Mouse (Mus musculus): Measurements from ENCODE around the gene Limk2. TPM values are rescaled to one million over a fixed set of nuclear protein-coding genes. Genes with fewer than 3 reads are reported as not detected.

The Limk2 gene
- total RNA-seq, 2 experiments from 2014 or later = 9.8 to 11.9 TPM

DNA sequence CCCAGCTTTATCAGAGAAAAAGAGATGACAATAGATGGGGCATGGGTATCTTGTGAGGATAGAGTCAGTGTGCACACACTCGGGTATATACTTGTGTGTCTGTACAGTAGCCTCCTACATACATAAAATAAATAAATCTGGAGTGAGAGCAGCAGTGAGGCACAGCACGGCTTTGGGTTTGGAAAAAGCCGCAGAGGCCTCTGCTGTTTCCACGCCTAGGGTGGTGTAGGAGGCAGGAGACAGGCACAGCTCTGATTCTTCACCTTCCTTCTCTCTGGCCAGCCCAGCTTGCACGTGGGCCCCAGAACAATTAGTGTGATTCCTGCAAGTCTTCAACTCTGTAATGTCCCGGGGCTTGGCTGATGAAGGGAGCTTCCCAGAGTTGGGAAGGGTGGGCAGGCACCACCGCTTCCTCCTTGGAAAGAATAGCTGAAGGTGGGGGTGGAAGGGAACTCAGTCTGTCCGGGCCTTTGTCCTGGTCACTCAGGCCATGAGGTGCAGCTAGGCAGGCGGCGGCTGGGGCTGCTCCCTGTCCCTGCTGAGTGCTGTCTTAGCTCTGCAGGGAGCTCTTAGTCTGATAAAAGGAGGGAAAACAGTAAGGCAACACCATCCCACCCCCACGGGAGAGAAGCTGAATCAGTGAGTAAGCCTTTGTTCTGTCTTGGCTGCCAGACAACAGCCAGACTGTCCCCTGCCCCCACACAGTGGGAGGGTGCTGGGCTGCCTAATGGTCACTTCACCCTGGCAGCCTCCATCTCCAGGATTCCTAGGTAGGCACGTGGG, 71.6 kb downstream of the Limk2 start:
- DNase-seq = no peak
- intact Hi-C loops (cut with DNase I) = no loop called here

DNA sequence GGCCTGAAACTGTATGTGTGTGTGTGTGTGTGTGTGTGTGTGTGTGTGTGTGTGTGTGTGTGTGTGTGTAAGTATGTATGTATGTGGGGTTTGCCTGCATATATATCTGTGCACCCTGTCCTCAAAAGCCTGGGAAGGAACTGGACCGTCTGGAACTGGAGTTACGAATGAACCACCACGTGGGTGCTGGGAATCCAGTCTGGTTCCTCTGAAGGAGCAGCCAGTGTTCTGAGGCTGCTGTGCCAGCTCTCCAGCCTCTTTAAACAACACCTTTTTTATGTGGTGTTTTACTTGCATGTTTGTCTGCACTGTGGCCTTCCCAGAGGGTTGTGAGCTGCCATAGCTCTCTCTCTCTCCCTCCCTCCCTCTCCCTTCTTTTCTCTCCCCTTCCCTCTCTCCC, 72.4 kb downstream of the Limk2 start:
- intact Hi-C loops (cut with DNase I) = no loop called here
- DNase-seq = no peak

DNA sequence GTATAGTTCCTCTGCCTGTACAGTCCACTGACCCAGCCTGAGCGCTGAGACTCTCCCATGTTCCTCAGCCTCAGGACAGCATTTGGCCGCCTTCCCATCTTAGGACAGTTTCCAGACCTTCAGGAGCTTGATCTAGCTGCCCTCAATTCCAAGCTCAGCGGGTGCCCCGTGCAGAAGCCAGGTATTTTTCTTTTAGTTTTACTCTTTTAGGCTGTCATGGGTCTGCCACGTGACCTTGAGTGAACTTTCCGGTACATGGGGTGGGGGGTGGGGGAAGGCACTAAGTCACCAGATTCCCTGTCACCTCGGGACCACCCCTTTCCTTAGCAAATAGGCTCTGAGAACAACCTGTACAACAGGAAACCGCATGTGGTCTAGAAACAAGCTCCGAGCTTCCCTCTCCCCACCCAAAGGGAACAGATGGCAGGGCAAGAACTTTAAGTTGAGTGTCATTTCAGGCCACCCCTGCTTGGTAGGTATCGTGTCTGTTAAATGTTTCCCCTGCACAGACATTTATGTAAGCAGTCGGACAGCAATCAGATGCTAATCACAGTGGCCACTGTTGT, 73.3 kb downstream of the Limk2 start:
- intact Hi-C loops (cut with DNase I) = no loop called here
- peak in 1 of 2 experiments; percentile 54 for DNase-seq

DNA sequence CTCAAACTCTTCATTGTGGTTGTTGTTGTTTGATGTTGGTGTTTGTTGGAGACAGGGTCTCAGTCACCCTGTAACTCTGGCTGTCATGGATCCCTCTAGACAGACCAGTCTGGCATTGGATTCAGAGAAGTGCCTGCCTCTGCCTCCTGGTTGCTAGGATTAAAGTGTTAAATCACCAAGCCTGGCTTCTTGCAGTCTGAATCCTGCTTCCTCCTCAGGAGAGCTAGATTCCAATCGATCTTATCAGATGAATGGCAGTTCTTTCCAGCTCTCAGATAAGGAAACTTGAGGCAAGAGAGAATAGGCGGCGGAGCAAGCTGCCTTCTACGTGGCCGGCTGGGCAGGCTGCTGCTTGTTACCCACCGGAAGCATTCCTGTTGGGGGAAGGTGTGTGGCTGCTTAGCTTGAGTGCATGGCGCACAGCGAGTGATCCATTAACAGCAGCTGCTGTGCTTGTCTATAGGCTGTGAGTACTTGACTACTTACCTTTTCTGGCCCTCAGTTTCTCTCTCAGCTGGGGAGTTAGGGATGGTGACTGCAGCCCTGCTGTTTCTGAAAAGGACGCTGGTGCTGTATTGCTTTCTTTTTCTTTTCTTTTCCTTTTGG, 74.2 kb downstream of the Limk2 start:
- intact Hi-C loops (cut with DNase I) = no loop called here
- no peak for DNase-seq

DNA sequence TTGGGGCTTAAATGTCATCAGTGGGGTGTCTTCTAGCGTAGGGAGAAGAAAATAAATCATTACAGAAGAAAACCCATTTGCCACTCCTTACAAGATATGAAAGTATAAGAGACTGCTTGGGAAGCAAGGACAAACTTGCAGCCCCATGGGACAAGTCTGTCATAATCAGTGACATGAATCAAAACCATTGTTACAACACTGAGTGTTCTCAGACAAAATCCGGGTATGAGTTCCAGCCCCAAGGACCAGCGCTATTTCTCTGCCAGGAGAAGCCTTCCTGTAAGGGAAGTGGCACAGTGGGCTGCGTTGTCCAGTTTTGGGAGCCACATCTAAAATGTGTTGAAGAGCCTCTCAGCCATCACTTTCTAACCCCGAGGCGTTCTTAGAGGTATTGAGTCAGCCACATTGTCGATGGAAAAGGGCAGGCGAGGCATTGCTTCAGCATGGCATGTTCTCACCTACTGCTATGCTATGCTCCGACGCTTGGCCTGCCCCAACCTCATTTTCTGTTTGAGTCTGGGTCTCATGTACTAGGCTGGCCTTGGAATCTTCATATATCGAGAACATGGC, 74.8 kb downstream of the Limk2 start:
- intact Hi-C loops (cut with DNase I) = no loop called here
- DNase-seq = no peak

DNA sequence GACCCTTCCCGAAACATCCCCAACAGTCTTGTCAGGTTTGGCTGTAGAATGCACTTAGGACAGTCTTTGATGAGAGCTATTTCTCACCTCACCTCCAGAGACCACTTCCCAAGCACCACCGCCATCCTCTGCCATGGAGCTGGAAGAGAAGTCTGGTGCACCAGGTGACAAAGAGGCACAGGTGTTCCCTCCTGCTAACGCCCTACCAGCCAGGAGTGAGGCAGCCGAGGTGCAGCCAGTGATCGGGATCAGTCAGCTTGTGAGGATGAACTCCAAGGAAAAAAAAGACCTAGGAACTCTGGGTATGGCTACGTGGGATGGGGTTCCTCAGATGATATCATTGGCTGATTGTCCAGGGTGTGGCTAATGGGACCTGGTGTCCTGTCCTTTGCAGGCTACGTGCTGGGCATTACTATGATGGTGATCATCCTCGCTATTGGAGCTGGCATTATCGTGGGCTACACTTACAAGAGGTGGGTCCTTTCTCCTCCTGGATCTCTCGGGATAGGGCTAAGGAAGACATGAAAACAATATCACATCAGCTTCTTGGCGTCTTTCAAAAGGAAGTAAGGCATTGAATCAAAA, 75.8 kb downstream of the Limk2 start:
- intact Hi-C loops (cut with DNase I) = no loop called here
- no peak for DNase-seq

DNA sequence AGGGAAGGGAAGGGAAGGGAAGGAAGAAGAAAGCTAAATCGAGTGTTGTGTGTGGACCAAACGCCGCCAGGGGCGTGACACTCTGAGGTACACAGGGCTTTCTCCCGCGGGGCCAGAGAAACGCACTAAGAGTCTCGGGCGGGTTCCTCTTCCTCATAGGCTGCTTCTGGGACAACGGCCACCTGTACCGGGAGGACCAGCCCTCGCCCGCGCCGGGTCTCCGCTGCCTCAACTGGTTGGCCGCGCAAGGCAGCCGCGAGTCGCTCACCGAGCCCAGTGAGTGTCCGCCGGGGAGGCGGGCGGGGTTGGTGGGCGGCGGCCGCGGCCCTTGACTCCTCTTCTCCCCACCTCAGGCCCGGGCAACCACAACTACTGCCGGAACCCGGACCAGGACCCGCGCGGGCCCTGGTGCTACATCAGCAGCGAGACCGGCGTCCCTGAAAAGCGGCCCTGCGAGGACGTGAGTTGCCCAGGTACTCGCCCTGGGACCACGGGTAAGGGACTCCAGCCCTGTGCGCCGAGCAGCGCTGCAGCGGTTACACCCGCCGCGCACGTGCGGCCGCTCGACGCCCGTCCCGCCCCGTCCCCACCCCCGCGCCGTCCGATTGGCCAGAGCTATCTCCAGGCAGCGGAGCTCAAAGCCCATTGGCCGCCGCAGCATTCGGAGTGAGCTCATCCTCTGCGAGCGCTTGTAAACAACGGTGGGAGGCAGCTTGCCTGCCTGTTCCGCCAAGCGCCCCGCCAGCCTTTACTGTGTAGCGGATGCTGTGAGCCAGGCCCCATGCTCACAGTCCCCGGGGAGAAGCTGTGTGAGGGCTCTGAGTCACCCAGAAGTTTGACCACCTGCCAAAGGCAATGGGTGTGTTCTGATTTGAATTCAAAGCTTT, 77.0 kb downstream of the Limk2 start:
- DNase-seq = peak; percentile 83 to 90
- intact Hi-C loops (cut with DNase I) = no loop called here

DNA sequence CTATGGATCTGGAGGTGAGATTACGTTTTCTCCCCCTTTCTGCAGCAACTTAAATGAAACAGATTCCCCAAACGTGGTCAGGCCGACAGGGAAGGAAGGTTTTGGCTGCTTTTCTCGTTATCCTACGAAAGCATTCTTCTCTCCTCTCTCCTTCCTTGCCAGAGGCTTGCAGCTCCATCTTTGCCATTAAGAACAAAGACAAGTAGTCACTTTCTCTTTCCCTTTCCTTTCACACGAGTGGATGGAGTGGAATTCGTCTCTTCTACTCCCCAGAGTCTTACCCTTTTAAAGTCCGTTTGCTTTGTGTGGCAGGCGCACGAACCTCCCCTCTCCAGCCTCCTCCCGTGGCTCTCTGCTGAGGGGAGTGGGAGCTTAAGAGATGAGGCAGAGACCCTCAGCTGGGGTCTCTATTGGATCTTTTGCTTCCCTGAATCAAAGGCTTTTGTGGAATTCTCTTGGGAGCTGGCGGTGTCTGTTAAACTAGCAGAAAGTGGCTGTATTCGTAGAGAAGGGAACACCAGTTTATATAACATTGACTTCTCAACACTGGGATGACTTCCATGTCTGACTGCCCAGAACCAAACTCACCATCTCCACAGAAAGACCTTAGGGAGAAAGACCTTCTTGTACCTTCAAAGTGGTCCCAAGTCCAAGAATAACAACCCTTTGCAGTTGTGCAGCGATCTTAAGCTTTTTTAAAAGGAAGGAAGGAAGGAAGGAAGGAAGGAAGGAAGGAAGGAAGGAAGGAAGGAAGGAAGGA, 77.8 kb downstream of the Limk2 start:
- no peak for DNase-seq
- intact Hi-C loops (cut with DNase I) = no loop called here

DNA sequence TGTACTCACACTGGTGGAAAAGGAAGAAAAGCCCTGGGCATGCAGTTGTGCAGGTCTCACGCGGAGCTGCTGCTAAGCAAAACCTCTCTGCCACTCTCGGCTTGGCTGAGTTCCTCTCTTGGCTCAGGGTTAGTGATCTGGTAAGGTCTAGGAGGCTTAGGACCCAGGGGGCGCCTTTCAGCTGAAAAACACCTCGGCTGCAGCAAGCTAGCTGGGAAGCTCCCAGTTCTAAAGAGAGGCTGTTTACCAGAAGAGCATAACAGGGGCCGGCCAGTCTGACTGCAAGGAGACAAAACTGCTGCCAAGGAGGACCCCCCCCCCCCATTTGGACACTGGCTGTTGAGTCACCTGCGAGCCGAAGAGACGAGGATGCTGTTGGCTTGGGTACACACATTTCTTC, 78.4 kb downstream of the Limk2 start:
- intact Hi-C loops (cut with DNase I) = no loop called here
- DNase-seq = peak; percentile 83 to 92

DNA sequence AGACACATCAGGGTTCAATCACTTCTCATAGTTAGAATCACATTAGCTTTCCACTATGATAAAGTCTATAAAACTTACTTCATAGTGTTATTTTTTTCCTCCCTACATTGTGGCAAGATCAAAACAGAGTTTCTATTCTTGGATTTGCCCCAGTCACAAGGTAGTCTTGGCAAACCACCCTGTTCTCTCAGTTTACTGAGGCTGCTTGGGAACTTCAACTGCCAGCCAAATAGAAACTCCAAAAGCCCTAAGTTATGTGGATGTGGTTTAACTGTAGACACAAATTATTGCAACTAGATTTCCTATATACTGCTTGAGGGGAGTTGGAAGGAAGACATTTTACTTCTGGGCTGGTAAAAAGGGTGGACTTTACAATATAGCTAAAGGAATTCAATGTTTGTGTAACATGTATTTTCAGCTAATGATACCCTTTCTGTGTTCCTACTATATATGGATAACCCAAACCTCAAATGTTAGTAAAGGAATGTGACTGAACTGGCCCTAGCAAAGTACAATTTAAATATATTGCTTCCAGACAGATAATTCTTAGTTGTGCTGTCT, 79.0 kb downstream of the Limk2 start, which contains the start of gene Pik3ip1:
Gene Pik3ip1, plus strand, starts transcription at position 511 of the 561 bp plus-strand sequence.
- no peak for DNase-seq
- intact Hi-C loops (cut with DNase I) = no loop called here

DNA sequence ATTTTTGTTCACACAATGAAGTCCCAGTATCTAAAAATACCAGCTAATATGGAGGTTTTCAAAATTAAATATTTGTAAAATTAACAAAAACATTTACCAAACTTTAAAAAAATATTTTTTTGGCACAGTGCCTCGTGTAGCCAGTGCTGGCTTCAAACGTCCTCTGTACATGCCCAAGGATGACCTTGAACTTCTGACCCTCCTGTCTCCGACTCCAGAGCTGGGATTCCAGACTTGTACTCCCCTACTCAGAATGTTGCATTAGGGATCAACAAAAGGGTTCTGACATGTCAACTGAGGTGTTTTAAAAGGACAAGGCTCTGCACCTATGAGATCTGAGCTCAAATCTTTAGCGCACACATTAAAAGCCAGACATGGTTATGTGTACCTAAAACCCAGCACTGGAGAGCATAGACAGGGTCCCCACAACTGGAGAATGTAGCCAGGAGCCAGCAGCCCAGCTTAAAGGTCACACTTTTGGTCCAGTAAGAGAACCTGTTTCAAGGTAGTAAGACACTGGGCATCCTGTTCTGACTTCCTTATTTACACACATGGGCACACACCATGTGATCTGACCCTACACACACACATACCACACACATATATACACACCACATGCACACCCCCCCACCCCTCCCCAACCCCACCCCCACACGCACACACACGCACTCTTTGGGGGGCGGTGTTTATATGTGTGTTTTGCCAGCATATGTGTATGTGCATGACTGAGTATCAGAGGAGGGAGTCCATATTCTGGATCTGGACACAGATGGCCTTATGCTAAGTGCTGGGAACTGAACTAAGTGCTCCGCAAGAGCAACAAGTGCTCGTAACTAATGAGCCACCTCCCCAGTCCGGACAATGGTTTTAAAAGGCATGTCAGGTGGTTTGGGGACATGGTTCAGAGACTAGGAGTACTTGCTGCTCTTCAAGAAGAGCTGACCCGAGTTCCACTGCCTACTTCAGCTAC, 79.9 kb downstream of the Limk2 start:
- intact Hi-C loops (cut with DNase I) = no loop called here
- no peak for DNase-seq

DNA sequence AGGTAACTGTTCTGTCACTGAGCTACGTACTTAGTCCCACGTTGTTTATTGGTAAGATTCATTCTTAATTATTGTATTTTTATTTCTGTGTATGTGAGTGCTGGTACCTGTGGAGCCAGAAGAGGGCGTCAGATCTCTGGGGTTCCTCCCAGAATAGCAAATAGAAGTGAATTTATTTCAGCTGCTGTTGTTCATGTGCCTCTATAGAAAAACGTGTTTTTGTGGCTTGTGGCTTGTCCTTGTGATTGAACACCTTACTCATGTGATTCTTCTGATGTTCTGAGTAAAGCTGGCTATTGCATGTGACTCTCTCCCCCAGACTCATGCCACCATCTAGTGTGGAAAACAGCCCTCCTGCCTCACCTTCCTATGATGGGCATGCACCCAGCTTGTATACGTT, 80.7 kb downstream of the Limk2 start:
- intact Hi-C loops (cut with DNase I) = no loop called here

DNA sequence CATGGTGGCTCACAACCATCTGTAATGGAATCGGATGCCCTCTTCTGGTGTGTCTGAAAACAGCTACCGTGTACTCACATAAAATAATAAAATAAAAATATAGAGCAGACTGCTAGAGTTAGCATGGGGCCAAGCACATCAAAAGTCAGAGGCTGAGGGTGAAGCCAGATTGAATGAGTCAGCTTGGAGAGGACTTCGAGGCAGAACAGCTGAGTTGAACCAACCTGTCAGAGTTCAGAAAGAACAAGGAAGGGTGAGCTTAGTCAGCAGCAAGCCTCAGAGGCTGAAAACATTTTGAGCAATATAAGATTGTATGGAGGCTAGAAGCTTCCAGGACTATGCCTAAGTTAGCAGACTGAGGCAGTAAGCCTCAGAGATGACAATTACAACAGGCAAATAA, 90.7 kb downstream of the Limk2 start:
- no peak for DNase-seq
- intact Hi-C loops (cut with DNase I) = no loop called here

More for the DNA sequence above, 80.7 kb downstream of the Limk2 start:
- DNase-seq = no peak

DNA sequence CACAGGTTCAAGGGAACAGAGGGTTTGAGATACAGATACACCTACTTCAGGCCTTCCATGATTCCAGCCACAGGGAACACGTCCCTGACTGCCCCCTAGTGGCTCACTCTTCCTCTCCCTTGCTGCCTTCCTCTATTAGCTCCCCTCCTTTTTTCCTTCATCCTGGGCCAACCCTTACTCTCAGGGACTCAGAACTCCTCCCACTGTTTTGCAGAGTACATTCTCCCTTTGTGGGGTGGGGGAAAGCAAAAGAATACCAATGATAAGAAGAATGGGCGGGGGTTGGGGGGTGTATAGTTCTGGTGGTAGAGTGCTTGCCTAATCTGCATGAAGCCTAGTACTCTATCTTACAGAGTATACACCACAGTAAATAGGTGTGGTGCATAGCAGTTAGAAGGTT, 94.8 kb downstream of the Limk2 start:
- intact Hi-C loops (cut with DNase I) = loop anchor here (5.0 kb wide), 1 partner anchor 47 kb away; the partner anchor contains the start of gene Drg1
- DNase-seq = peak in 1 of 2 experiments; percentile 53

DNA sequence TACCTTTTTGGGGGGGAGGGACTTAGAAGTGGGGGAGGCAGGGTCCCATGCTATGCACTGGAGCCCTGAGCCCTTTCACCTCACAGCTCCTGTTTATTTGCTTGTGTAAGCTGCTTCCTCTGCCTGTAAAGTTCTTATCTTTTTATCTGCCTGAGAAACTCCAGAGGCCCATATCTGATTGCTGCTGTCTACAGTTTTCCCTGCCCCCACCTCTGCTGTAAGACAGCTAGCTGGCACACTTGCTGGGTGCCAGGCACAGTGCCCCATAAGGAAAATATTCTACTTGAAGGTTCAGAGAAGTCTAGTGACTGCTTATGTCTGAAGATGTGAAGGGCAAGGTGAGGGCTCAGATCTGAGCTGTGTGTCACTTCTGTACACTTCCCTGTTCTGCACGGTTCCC, 95.7 kb downstream of the Limk2 start:
- intact Hi-C loops (cut with DNase I) = loop anchor here (5.0 kb wide), 1 partner anchor 46 kb away; the partner anchor contains the start of gene Drg1
- no peak for DNase-seq

DNA sequence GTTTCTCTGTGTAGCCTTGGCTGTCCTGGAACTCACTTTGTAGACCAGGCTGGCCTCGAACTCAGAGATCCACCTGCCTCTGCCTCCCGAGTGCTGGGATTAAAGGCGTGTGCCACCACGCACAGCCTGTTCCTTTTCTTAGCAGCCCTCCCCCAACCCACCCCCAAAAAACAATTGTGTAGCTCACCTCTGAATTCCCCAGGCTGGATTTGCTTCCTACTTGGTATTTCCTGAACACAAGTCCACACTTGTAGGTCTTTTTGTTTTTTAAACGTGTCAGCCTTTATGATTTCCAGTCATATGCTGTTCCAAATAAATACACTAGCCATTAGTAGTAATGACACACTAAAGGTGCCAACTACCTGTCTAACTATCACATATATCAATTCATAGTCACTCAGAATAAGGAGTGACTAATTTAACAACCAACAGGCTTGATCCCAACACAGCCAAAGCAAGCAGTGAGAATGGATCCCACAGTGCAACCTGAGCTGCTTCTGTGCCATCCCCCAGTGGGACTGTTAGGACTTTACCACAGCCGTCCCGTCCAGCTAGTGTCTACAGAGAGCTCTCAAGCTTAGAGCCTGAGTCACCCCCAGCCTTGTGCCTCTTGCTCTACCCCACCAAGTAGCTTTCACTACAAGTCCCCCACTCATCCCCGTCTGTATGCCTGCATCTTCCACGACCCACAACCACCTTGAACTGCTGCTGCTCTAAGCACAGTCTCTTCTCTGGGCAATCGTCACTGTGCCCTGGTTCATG, 97.2 kb downstream of the Limk2 start:
- DNase-seq = no peak
- intact Hi-C loops (cut with DNase I) = loop anchor here (5.0 kb wide), 1 partner anchor 44 kb away; the partner anchor contains the start of gene Drg1
